Mouse (Mus musculus): ENCODE results near the gene Vmn1r21. TPM values are rescaled to one million over a fixed set of nuclear protein-coding genes. Genes with fewer than 3 reads are reported as not detected.

Gene Vmn1r21
- total RNA-seq (2023; ENCODE audit: inconsistent age) = not detected in 4 replicates

GRCm38 (mm10) chr6:57850286-57850685 is at the start of gene Vmn1r21:
Vmn1r21 (minus strand) TSS chr6:57850343.

GRCm38 (mm10) chr6:57824422-57825258 is 25.5 kb downstream of the Vmn1r21 start, which contains the start of gene Vopp1:
Vopp1 (minus strand) TSS chr6:57825159.

Other genes with a start within 250 kb of the Vmn1r21 start
- gene Pyurf, start 158.3 kb downstream of the Vmn1r21 start, total RNA-seq (2023; ENCODE audit: inconsistent age) = 3.9 to 5.3 TPM (median 4.6 TPM) in 4 replicates
- gene Lancl2, start 147.8 kb downstream of the Vmn1r21 start, total RNA-seq (2023; ENCODE audit: inconsistent age) = 9.0 to 10.9 TPM (median 9.9 TPM) in 4 replicates
- gene Vopp1, start 25.2 kb downstream of the Vmn1r21 start, total RNA-seq (2023; ENCODE audit: inconsistent age) = 12.5 to 14.7 TPM (median 13.4 TPM) in 4 replicates
- gene Vmn1r22, start 57.7 kb upstream of the Vmn1r21 start, total RNA-seq (2023; ENCODE audit: inconsistent age) = not detected in 4 replicates
- gene Vmn1r23, start 76.5 kb upstream of the Vmn1r21 start, total RNA-seq (2023; ENCODE audit: inconsistent age) = not detected in 4 replicates
- not detected in 4 replicates for gene Vmn1r24, start 111.2 kb upstream of the Vmn1r21 start, total RNA-seq (2023; ENCODE audit: inconsistent age)
- gene Vmn1r25, start 130.5 kb upstream of the Vmn1r21 start, total RNA-seq (2023; ENCODE audit: inconsistent age) = not detected in 4 replicates
- gene Vmn1r26, start 164.8 kb upstream of the Vmn1r21 start, total RNA-seq (2023; ENCODE audit: inconsistent age) = not detected in 4 replicates